Mouse (Mus musculus): ENCODE measurements around the gene Arfgap2. TPM values are rescaled to one million over a fixed set of nuclear protein-coding genes. Genes with fewer than 3 reads are reported as not detected.
A peak's percentile ranks its signal among the peaks of the same experiment; 100 is the strongest.
"Not testable (repeated sequence)": the region's sequence is repeated elsewhere in the genome, so short reads cannot be mapped to it uniquely, and the experiment has no call there.

Arfgap2 gene
- 10 to 100 TPM; 70.0 to 72.7 TPM for total RNA-seq (2021)
- long read RNA-seq, experiment 1, transcript Arfgap2-202 (16 exons, 3,068 nt): major isoform, 118 of 154 reads
- long read RNA-seq, experiment 1, partial matches to known transcripts: 10 of 154 reads
- long read RNA-seq, experiment 1, other reads (novel, unspliced or antisense): 24 of 154 reads
- long read RNA-seq, experiment 2, transcript Arfgap2-202 (16 exons, 3,068 nt): major isoform, 88 of 97 reads
- long read RNA-seq, experiment 2, partial matches to known transcripts: 7 of 97 reads
- long read RNA-seq, experiment 2, other reads (novel, unspliced or antisense): 2 of 97 reads

DNA sequence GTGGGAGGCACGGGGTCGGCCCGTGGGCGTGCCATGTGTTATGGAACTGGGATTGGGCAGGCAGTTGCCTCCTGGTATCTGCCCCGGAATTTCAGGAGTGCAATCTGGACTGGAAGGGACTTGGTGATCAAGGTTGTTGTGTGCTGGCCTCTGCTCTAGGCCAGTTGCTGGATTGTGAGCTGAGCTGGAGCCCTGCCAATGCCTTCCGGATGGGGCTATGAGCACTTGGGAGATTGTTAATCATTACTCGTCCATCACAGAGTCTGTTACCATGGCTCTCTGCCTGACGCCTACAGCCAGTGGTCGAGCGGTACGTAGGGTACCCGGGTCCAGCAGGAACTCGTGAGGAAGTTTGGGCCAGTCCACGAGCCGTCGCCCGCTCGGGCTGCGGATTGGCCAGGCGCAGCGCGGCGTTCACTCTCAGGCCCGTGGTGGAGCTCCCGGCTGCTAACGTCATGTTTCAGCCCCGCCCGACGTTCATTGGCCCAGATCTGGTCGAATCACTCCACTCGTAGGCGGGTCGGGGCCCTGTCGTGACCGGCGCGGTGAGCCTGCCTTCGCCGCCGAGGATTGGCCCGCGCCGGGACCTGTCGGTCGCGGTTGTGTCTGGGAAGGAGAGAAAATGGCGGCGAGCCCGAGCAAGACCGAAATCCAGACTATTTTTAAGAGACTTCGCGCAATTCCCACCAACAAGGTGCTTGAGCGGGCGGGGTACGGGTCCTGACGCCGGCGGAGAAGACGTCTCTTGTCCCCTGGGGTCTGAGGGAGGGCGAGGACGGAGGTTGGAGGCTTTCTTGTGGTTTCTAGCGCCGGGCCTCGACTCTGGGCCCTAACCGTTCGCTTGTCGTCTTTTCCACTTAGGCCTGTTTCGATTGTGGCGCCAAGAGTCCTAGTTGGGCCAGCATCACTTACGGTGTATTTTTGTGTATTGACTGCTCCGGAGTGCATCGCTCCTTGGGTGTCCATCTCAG is at the start of gene Arfgap2:
Gene Arfgap2 (plus strand): TSS at position 264 of the 971 bp plus-strand sequence.
- DNase-seq (ENCODE audit: low spot score in 2 of 2): peak; percentile 97 to 99

DNA sequence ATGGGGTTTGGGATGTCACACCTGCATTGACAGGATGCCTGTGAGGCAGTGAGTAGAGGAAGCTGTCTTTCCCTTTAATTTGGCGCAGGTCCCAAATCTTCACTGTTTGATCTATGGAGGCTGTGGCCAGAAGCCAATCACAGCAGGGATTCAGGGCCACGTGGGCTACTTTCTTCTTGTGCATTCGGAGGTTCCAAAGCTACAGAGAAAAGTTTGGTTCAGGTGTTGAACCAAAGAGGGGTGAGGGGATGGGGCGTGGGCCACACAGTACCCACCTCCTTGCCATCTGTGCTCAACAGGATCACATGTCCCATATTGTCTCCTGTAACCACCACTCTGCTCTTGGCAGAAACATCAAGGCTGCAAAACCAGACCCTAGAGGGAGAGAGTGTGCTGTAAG is 47.7 kb upstream of the Arfgap2 start:
- no peak for DNase-seq (ENCODE audit: low spot score in 2 of 2)

DNA sequence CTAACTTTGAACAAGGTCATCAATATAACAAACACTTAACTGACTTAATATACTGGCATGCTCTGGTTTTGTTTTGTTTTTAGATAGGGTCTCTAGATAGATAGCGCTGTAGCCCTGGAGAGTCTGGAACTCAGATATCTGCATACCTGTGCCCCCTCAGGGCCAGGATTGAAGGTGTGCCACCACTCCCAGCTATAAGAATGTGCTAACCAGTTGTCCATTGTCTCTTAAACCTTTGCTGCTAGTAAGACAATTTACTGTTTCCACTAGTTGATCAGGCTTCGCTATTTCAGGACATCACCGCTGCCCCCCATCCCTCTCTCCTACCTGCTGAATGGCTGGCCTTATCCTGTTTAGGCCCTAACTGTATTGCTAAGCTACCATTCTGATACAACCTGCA is 44.3 kb upstream of the Arfgap2 start:
- DNase-seq (ENCODE audit: low spot score in 2 of 2): no peak

DNA sequence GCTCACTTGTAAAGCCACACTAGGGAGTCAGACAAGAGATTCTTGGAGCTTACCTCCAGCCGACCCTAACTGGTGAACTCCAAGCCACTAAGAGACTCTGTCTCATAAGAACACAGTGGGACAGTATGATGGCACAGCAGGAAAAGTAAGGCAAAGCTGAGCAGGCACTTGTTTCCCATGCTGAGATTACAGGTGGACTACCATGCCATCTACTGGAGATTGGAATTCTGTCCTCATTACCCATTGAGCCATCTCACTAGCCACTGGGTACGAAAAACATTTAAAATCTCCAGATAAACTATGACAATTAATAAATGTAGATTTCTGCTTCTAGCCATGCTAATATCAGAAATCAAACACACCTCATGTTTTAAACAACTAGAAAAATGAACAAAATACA is 41.2 kb upstream of the Arfgap2 start:
- no peak for DNase-seq (ENCODE audit: low spot score in 2 of 2)

DNA sequence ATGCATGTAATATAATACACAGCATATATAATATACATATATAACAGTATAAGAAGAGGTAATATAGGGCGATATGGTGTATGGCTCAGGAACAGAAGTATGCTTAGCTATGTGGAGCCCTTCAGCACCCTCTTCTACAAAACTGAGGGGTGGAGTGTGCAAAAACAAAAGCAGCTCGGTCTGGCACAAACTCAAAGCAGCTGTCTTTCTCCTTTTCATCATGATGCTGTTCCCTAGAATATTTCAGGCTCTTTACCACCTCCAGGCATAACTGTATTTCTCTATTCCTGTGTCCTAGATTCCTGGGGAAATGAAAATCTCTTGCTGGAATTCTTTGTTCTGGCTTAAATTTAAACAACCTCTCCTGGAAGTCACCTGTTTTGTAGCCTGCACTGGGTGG is 35.0 kb upstream of the Arfgap2 start:
- DNase-seq (ENCODE audit: low spot score in 2 of 2): peak; percentile 45 to 54

DNA sequence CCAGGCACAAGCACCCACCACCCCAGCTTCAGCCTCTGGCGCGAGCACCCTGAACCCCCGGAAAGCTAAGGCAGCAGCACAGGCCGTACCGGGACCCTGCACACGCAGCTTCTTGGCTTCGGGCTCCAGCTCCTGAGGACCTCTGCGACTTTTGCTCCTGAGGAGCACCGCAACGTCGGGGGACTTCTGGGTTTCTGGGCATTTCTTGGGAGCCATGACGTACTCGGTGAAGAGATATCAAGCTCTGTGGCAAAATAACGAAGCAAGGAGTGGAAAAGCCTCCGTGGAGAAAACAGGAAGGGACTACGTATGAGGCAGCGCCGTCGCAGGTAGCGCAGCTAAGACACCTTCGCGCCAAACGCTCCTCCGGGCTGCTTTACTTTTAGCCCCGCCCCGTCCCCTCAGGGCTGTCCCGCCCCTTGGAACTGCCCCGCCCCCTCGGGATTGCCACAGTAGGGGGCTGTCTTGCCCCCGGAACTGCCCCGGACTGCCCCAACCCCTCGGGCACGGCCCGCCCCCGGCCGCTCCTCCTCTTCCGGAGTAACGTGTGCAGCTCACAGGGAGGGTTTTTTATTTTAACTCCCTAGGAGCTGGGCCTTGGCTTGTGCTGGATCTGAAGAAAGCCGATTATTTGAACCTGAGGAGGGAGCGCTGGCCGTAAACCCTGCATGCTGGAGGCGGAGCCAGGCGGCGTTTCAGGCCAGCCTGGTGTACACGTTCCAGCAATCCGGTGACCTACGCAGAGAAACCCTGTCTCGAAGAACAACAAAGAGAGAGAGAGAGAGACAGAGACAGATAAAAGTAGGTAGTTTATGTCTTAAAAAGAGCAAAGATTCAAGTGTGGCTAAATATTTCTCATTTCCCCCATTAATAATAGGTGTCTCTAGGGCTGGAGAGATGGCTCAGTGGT is 27.9 kb upstream of the Arfgap2 start, which contains the start of gene Ddb2:
Gene Ddb2 (minus strand): TSS at position 382 of the 910 bp plus-strand sequence.
- peak; percentile 87 to 90 for DNase-seq (ENCODE audit: low spot score in 2 of 2)

DNA sequence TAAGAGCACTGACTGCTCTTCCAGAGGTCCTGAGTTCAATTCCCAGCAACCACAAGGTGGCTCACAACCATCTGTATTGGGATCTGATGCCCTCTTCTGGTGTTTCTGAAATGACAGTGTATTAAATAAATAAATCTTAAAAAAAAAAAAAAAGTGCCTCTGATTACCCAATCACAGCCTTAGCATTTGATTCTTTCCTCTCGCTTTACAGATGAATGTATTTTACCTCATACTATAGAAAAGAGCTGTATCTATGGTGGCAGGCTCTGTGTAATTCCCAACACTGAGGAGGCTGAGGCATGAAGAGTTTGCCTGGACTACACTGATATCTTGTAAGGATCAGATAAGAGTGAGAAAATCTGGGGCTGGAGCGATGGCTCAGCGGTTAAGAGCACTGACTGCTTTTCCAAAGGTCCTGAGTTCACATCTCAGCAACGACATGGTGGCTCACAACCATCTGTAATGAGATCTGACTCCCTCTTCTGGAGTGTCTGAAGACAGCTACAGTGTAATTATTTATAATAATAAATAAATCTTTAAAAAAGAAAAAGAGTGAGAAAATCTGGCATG is 27.2 kb upstream of the Arfgap2 start:
- not testable (repeated sequence) for DNase-seq (ENCODE audit: low spot score in 2 of 2)

DNA sequence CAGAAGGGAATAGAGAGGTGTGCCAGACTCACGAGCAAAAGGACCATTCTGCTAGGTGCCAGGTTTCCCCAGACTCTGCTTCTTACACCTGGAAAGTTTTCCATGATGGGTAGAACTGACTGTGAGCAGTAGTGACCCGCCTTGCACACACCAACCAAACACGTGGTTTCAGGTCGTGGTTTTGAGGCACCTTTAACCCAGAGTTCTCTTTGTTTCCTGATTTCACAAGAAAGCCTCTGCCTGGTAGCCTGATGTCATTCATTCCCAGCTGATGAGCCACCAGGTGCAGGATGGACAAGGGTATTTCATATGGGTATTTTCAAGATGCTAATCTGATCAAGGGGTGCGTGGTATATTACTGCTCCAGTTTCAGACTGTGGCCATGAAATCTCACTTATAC is 22.2 kb upstream of the Arfgap2 start:
- DNase-seq (ENCODE audit: low spot score in 2 of 2): no peak

DNA sequence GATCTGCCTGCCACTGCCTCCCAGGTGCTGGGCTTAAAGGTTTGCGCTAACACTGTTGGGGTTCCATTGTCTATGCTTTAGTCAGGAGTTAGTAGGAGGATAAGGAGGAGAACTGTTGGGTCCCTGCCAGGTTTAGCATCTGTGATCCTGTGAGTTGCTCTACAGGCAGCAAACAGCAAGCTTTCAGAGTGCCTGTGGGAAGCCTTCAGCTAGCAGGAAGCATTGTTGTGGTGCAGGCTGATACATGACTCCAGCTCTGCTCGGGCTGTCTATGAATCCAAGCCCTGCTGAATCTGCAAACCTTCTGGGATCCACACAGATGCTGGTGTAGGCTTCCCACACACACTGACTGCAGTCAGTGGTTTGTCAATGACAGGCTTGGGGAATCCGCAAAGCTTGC is 21.4 kb upstream of the Arfgap2 start:
- peak; percentile 77 to 78 for DNase-seq (ENCODE audit: low spot score in 2 of 2)

DNA sequence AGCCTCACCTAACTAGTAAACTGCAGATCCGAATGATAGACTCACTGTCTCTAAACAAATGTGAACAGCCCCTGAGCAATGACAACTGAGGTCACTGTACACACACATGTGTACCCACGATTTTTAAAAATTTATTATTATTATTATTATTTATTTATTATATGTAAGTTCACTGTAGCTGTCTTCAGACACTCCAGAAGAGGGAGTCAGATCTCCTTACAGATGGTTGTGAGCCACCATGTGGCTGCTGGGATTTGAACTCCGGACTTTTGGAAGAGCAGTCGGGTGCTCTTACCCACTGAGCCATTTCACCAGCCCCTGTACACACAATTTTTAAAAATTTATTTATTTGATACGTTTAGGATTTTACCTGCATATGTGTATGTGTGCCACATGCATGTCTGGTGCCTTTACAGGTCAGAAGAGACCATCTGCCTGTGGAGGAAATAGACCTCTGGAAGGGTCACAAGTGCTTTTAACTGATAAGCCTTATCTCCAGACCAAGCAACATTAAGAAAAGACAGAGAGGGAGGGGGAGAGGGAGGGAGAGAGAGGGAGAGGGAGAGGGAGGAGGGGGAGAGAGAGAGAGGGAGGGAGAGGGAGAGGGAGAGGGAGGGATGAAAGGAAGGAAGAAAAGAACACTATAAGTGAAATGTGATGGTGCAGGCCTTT is 20.1 kb upstream of the Arfgap2 start:
- DNase-seq (ENCODE audit: low spot score in 2 of 2): no peak

DNA sequence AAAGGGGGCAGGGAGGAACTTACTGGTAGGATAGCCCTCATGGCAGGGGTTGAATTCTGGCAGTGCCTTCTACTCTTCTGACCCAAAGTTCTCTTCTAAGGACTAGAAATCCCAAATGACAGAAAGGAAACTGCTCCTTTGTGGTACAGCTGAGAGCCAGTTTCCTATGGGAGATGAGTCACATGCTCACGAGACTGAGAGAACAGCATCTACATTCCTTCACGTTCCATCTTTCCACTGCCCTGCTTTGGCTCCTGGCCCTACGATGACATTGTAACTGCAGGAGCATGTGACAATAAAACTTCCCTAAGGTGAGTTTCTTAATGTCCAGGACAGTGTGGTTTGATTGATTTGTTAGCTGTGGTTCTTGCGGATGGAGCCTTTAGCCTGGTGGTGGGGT is 16.4 kb upstream of the Arfgap2 start:
- no peak for DNase-seq (ENCODE audit: low spot score in 2 of 2)

DNA sequence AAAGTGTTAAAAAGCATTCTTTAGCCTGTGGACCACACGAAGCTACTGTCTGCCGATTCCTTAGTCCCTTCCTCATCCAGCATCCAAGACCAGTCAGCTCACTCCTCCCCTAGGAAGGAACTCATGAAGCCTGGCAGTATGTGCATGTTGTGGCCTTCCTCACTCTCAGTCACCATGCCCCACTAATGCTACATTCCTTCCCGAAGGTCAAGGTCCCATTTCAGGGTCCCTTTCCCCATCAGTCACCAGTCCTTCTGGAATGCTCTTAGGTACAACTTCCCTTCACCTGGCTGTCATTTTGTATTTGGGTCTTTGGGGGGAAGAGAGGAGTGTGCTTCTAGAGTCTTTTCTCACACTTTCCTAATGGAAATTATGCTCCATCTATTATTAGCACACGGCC is 12.8 kb upstream of the Arfgap2 start:
- DNase-seq (ENCODE audit: low spot score in 2 of 2): no peak

DNA sequence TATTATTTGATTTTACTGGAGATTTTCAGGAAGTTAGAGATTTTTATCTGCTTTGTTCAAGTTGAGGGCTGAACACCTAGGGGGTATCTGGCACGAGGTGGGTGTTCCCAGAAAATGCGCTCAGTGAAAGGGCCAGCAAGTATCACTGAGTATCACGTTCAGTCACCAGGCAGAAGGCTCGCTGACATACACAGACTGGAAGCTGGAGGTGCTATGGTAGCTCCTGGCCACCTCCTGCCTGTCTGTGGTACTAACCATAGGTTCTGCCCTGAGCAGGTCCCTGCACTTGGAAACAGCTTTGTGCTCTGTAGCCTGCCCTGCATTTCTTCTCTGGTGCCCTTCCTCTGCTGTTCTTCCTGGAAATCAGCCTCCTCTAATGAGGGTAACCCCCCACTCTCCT is 12.3 kb upstream of the Arfgap2 start:
- no peak for DNase-seq (ENCODE audit: low spot score in 2 of 2)

DNA sequence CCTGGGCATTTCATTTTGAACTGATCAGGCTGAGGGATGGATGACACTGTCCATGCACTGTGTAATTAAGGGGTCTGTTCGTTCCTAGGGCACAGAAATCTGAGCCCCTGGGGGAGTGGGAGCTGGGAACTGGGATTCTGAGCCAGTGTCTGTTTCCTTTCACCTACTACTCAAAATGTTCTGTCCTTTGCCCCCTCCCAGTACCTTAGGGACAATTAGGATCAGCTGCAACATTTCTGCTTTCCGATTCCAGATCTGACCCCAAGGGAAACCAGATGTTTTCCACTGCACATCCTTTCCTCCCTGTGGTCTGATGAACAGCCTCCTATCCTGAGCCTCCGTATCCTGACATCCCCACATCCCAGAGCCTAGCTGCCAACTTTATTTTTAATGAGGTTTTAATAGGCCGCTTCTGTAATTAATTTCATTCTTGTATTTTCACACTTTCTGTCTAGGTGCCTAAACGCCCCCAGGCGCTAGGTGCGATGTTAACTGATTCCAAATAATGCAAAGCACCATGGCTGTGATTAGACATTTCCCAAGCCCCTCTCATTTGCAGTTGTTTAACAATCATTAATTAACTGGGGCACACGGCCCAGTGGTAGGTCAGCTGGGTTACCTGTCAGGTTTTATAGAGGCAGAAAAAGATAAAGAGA is 9.9 kb upstream of the Arfgap2 start:
- no peak for DNase-seq (ENCODE audit: low spot score in 2 of 2)

DNA sequence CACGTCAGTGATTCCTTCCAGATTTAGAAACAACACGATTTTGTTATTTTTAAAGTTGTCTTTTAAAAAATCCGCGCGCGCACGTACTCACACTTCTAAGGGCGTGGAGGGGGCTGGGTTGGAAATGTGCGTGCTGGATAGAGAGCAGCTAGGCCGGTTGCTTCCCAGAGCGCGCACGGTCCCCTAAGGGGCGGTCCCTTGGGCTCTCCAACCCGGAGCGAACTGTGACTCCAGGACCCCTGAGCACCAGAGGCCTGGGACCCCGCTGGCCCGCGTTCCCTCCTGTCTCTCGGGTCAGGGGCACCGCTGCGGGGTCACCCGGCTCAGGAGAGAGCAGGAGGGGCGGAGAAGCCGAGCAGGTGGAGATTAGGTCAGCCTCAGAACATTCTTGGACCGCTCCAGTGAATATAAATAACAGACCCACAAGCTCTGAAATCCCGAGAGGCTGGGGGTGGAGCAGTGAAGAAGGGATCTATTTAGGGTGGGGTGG is 9.1 kb upstream of the Arfgap2 start, which contains the start of gene Pacsin3:
Gene Pacsin3 (plus strand): TSS at position 294 of the 490 bp plus-strand sequence.
- peak in 1 of 2 experiments; percentile 38 for DNase-seq (ENCODE audit: low spot score in 2 of 2)

DNA sequence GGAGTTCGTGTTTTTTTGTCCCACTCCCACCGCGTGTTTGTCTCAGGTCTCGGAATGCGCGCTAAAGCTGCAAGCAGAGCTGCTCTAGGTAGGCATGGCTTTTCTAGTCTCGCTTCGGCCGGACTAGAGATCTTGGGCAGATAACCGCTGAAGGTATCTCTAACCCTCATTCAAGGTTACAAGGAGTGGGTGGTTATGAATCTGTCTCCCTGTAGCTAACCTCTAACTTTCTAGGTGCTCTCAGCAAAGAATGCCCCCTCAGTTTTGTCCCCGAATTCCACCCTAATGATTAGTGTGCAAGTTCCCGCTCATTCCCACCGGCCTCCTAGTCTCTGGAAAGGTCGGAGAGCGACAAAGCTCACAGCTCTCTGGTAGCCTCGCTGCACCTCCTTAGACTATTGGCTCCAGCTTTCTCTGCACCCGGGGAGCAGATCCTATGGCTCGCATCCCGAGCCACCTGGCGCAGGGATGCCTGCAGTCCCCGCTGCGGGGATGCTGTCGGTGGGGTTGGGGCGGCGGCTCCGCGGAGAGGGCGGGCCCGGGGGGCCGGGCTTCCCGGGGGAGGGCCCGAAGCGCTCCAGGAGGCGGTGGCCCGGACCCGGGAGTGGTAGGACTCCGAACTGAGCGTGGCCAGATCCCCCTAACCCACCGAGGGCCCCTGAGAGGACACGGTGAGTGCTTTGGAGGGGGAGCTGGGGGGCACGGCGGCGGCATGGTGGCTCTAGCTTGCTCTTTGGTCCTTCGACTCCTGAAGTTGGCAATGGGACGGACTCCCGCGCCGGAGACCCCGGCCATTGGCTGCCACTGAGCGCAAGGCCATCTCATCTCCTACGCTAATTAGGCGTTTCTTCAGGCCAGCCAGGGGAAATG is 8.3 kb upstream of the Arfgap2 start:
- peak; percentile 59 to 61 for DNase-seq (ENCODE audit: low spot score in 2 of 2)

DNA sequence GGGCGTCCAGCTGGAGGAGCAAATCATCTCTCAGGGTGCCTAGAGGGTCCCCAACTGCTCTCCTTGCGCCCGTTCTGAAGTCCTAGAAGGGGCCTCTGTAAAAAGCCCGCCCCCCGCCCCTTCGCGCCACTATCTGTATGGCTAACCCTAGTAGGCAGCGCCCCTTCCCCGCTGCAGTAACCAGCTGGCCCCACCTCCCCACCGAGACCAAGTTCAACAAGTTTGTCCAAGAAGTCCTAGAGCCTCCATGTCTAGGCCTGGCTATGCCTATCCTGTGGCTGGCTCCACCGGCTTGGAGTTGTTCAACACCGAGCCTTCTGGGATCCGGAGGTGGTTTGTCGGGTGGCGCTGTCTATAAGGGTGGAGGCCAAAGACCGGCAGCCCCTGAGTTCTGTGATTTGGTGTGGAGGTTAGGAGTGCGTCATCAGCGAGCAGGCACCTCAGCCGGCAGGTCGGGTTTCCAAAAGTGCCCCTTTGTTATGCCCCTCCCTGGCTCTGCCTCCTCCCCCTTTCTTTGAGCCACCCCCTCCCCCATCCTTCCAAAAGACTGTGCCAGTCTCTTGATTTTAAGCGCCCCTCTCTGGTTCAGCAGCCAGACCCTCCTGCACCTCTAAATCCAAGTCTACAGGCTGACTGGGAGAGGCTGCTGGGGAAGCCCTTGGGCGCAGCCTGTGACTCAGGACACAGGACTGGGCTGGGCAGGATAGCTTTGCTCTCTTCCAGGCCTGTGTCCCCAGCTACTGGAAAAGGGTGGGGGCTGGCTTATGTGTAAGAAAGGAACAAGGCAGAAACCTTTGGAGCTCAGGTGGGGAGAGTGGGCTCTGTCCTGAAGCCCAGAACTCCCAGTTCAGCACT is 7.4 kb upstream of the Arfgap2 start:
- peak in 1 of 2 experiments; percentile 33 for DNase-seq (ENCODE audit: low spot score in 2 of 2)

Measured in left cerebral cortex, adult 18-20 months (tissue).